Mouse (Mus musculus): ENCODE results near the gene Naa50.

Gene Naa50

DNA sequence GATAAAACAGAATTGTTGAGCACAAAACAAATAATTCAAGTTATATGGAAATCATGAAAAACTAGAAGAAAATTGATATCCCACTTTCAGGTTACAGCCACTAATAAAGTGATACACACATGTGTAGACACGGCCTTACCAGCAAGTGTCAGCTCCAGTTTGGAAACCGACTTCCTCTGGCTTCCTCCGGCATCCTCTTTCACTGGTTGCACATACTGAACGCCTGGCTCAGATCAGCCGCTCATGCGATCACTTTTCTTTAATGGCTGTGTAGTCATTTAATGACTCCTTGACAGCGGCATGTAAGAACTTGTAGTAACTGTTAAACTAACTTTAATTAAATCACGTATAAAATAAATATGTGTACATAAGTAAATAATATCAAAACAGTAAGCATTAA, 66.3 kb downstream of the Naa50 start:
- TF ChIP-seq GATA4 (IDR thresholded peaks at IDR 0.05; ENCODE audit: insufficient replicate concordance, low read length): no peak

DNA sequence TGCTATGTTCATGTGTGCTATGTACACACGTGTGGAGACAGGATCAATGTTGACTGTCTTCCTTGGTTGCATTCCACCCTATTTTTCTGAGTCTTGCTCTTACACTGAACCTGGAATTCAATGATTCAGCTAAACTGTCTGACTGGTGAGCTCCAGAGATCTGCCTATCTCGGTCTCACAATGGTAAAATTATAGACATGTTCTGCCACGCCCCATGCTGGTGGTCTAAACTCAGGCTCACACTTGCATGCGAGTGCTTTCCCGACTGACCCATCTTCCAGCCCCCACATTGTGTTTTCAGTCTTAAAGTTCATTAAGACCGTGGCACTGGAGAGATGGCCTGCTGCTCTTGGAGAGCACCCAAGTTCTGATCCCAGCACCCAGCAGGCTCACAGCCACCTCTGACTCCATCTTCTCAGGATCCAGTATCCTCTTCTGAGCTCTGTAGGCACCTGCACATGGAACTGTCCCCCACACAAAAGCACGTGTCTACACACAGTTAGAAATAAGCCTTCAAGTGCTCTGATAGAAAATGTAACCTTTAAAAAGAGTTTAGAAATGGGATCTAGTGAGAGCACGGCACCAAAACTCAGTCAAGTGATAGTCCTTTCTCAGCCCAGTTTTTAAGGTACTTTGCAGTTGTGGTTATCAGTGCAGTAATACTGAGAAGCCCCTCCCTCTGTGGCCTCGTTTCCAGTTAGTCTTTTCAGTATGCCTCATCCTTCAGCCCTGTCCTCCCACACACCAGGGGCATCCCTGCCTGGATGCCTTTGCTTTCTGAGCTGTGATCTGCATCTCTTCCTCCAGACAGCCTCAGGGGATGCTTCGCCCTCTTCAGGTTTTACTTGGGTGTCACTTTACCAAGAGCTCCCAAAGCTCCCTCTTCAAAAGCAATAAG, 70.8 kb downstream of the Naa50 start:
- TF ChIP-seq GATA4 (IDR thresholded peaks at IDR 0.05; ENCODE audit: insufficient replicate concordance, low read length): no peak

DNA sequence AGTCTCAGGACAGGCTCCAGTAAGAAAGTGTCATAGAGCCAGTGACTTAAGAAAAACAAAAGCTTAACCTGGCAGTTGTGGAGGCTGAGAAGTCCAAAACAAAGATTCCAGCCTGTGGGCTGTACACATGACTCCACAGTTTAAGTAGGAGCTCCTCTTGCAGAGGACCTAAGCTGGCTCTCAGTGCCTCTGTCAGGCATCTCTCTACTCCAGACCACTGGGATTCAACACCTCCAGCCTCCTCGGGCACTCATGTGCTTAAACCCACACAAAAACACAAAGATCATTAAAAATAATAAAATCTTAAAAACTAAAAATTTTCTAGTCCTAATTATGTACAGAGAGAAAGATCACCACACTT, 71.4 kb downstream of the Naa50 start:
- no peak for TF ChIP-seq GATA4 (IDR thresholded peaks at IDR 0.05; ENCODE audit: insufficient replicate concordance, low read length)

DNA sequence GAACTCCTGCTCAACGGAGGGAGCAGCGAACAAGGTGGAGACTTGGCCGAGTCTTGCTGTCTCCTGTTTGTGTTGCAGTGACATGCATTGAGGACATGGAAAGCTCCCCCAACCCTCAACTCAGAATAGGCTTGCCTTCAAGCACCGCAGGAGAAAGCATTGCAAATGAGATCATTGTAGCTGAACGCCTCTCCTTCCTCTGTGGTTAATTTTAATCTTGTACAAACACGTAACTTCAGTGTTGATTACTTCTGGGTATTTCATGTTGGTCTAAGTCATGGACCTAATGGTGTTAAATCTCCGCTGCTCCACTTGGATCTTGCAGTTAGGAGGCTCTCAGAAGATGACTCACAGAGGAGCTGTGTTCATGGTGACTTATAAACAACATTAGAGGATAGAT, 73.1 kb downstream of the Naa50 start:
- no peak for TF ChIP-seq GATA4 (IDR thresholded peaks at IDR 0.05; ENCODE audit: insufficient replicate concordance, low read length)

All from liver, adult (tissue).